Mouse (Mus musculus) ES-E14 (cell line): ENCODE results near the gene Tmigd1. TPM values are rescaled to one million over a fixed set of nuclear protein-coding genes. Genes with fewer than 3 reads are reported as not detected.
"Not testable (repeated sequence)": the region's sequence is repeated elsewhere in the genome, so short reads cannot be mapped to it uniquely, and the experiment has no call there.

Experiments used
- DNase-seq: peaks from one replicate; pipeline ENCODE4 v3.0.0-alpha.2; 2013; ENCODE audit warnings: low read depth, low spot score
- H3K27ac ChIP-seq: 2 replicates; pipeline ENCODE4 v1.5.1; 2012; ENCODE audit warnings: low read depth, mild to moderate bottlenecking, low read length, moderate library complexity, mixed read lengths; ENCODE audit not compliant: poor library complexity, insufficient read depth, severe bottlenecking
- H3K36me3 ChIP-seq: 2 replicates; pipeline ENCODE4 v1.6.1; 2012; ENCODE audit warnings: mild to moderate bottlenecking, low read length, moderate library complexity, mixed read lengths; ENCODE audit not compliant: control insufficient read depth, poor library complexity, insufficient read depth, severe bottlenecking
- H3K4me1 ChIP-seq, 2 experiments: fragments of 150-350 bp in 1 of 2; sonication (generic) in 1 of 2; 2 replicates each; pipeline ENCODE4 v1.6.1; 2012; ENCODE audit warnings: low read length in 2 of 2, mild to moderate bottlenecking in 1 of 2, mixed read lengths in 1 of 2; ENCODE audit not compliant: control insufficient read depth in 2 of 2, insufficient read depth in 2 of 2, poor library complexity in 1 of 2
- H3K4me3 ChIP-seq, 2 experiments: fragments of 150-350 bp in 1 of 2; sonication (generic) in 1 of 2; 2 replicates each; pipeline ENCODE4 v1.5.1; 2012; ENCODE audit warnings: low read length in 2 of 2, low read depth in 1 of 2, mild to moderate bottlenecking in 1 of 2, mixed read lengths in 1 of 2; ENCODE audit not compliant: insufficient read depth in 1 of 2, poor library complexity in 1 of 2, severe bottlenecking in 1 of 2
- H3K9ac ChIP-seq: 2 replicates; pipeline ENCODE4 v1.6.1; 2012; ENCODE audit warnings: low read depth, mild to moderate bottlenecking, low read length, mixed read lengths; ENCODE audit not compliant: poor library complexity, insufficient read depth, severe bottlenecking
- H3K9me3 ChIP-seq: fragments of 150-350 bp; sonication (generic); 2 replicates; pipeline ENCODE4 v1.6.1; 2012; ENCODE audit warnings: low read depth, mild to moderate bottlenecking, low read length; ENCODE audit not compliant: control insufficient read depth, insufficient read depth
- CHD2 ChIP-seq: IDR thresholded peaks from 2 replicates; pipeline ENCODE4 v1.6.1; 2014; ENCODE audit warnings: mild to moderate bottlenecking, low read depth, low read length, inconsistent platforms
- HCFC1 ChIP-seq: IDR thresholded peaks from 2 replicates; pipeline ENCODE4 v1.6.1; 2012; ENCODE audit warnings: low read length, inconsistent platforms, borderline replicate concordance; ENCODE audit not compliant: insufficient read depth
- MAFK ChIP-seq: IDR thresholded peaks from 2 replicates; pipeline ENCODE4 v1.6.1; 2014; ENCODE audit warnings: mild to moderate bottlenecking, low read depth, low read length, inconsistent platforms; ENCODE audit not compliant: insufficient read depth
- ZC3H11A ChIP-seq: IDR thresholded peaks from 2 replicates; pipeline ENCODE4 v1.6.1; 2012; ENCODE audit warnings: low read depth, mild to moderate bottlenecking, inconsistent platforms, low read length, borderline replicate concordance
- ZNF384 ChIP-seq: IDR thresholded peaks from 2 replicates; pipeline ENCODE4 v1.6.1; 2012; ENCODE audit warnings: low read depth, low read length, inconsistent platforms
- in situ Hi-C, 2 experiments: fragments of 600-800 bp; cut with MboI; formaldehyde crosslinking; loops; one replicate each; pipeline ENCODE4 v1.15.1; 2025; ENCODE audit warnings: low sequenced_read_pairs in 2 of 2, inconsistent platforms in 1 of 2; ENCODE audit not compliant: unreplicated experiment in 2 of 2
- total RNA-seq: library from RNA; depleted of rRNA; stranded (reverse); fragments of 300-350 nt; gene quantifications from 2 replicates; pipeline ENCODE4 v1.2.3, GENCODE M21; 2012

Tmigd1 gene
- total RNA-seq, 1 experiment, result not detected

DNA sequence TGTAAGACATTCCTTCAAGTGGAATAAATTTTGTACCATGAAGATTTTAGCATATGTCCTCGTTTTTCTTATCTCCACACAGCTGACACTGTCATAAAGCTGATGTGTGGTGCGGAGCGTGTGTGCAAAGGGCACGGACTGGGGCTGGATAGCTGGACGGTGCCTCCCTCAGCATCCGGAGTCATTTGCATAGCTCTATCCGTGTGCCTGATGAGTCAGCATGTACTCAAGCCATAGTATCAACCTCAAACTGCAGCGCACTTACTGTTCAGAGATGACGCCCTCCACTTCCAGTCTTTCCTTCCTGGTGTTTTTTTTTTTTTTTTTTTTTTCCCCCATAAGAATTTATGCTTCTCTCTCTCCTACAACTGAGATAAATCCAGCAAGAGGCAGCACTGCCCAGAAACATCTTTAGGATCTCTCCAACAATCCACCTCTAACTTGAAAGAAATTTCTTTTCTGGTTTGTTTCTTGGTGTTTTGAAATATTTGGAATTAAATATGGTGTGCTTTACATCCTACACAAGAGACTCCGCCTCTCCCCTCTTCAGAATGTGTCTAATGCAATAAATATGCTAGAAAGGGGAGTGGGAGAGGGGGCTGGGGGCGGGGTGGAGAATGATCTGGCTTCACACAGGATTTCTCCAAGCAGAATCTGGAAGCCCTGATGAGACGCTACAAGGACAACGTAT, 14.7 kb downstream of the Tmigd1 start:
- in situ Hi-C loops, result no loop called here

DNA sequence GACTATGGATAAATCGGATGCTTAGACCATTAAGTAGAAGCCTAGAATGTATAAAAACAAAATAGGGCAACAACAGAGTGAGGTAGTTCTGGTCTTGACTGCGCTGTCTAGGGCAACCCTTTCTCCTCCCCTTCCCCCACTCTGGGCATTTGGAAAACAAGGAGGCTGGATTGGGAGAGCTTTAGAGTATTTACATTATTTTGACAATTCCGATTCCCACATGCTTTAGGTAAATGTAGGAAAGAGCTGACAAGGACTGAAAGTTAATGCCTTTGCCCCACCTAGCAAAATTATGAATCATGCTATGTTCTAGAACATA, 15.2 kb downstream of the Tmigd1 start:
- no peak overlapping the region for H3K27ac ChIP-seq
- H3K4me3 ChIP-seq, result no peak overlapping the region
- in situ Hi-C loops, result no loop called here
- no peaks in the 10 kb centered on the region for H3K9me3 ChIP-seq
- peaks cover 2 to 9% of the 10 kb centered on the region in 2 experiments; a peak in 2 of 4 replicates for H3K4me1 ChIP-seq
- no peaks in the 10 kb centered on the region for H3K36me3 ChIP-seq
- no peak for DNase-seq
- H3K9ac ChIP-seq, result no peak overlapping the region
- TF ChIP-seq HCFC1 (no peak), ZNF384 (no peak), CHD2 (no peak), ZC3H11A (no peak), MAFK (no peak)

More for the DNA sequence above, 14.7 kb downstream of the Tmigd1 start:
- Histone ChIP-seq H3K4me1 (peaks cover 2 to 9% of the 10 kb centered on the region in 2 experiments; a peak in 2 of 4 replicates), H3K27ac (no peak overlapping the region), H3K36me3 (no peaks in the 10 kb centered on the region), H3K4me3 (no peak overlapping the region), H3K9me3 (no peaks in the 10 kb centered on the region), H3K9ac (no peak overlapping the region)
- no peak for TF ChIP-seq CHD2
- TF ChIP-seq HCFC1, result no peak
- peak; percentile 87; the same call in 1 of the 2 replicates for TF ChIP-seq MAFK
- TF ChIP-seq ZNF384, result peak; percentile 87
- no peak for TF ChIP-seq ZC3H11A
- no peak for DNase-seq

DNA sequence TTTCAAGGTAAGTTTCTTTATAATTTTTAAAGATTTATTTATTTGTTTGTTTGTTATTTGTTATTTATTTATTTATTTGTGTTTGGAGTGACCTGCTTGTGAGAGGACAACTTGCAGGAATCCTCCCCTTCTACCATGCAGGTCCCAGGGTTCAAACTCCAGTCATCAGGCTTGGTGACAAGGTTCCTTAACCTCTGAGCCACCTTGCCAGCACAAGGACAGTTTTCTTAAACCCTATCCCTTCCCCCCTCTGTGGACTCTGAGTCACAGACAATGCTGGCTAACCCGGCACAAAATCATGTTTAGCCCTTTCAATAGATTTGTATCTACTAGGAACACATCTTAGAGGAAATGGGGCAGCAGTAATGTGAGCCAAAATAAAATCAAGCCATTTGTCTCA, 18.6 kb downstream of the Tmigd1 start:
- DNase-seq, result no peak
- no peaks in the 10 kb centered on the region for H3K36me3 ChIP-seq
- H3K4me1 ChIP-seq, result peaks cover 2 to 6% of the 10 kb centered on the region in 2 experiments; a peak in 1 of 4 replicates
- TF ChIP-seq ZNF384 (no peak), ZC3H11A (no peak), HCFC1 (no peak), MAFK (no peak), CHD2 (no peak)
- H3K4me3 ChIP-seq, result no peak overlapping the region
- in situ Hi-C loops, result no loop called here
- no peak overlapping the region for H3K27ac ChIP-seq
- H3K9ac ChIP-seq, result no peak overlapping the region
- no peaks in the 10 kb centered on the region for H3K9me3 ChIP-seq

DNA sequence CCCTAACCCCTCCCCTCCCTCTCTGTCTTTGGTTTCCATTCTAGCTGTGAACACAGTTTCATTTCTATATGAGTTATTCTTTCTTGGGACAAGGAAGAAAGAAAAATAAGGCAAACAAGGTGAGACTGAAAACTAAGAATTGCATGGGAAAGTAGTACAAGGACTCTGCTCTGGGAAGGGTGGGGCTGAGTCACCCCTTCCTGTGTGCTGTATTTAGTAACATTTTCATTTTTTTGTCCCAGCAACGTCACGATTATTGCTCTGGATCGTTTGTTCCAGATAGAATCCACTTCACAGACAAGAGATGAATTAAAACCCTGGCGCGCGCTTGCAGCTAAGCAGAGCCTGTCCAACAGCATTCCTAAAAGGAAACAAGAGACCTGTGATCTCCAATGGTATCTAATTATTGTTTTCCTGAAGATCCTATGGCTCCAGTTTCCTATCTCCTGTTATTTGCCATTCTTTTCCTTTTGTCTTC, 22.8 kb downstream of the Tmigd1 start, which contains the start of gene Blmh:
Blmh (plus strand) TSS at position 51 of the 478 bp plus-strand sequence.
- H3K9me3 ChIP-seq, result no peaks in the 10 kb centered on the region
- TF ChIP-seq MAFK (no peak), CHD2 (no peak), HCFC1 (no peak), ZNF384 (no peak), ZC3H11A (no peak)
- no peak within 1 kb of the TSS for H3K4me3 ChIP-seq
- H3K36me3 ChIP-seq, result no peaks in the 10 kb centered on the region
- no peak within 1 kb of the TSS for H3K9ac ChIP-seq
- DNase-seq, result no peak
- in situ Hi-C loops, result no loop called here
- H3K4me1 ChIP-seq, result no peaks in the 10 kb centered on the region
- H3K27ac ChIP-seq, result no peak within 1 kb of the TSS

DNA sequence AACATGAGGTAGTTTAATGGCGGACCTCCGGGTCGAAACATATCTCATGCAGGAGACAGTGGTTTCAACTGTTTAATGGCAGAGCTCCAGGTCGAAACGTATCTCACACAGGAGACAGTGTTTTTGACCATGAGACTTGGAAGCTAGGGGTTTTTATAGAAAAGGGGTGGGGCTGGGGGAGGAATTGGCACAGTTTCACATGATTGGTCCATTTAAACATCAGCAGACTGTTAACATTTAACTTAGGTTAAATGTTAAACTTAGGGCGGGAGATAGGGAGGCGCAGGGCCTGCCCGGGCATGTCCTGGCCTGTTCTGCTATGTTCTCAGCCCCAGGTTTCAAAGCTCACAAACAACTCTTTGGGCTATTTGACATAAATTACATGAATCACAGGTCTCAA, 26.6 kb downstream of the Tmigd1 start:
- H3K9ac ChIP-seq, H3K4me3 ChIP-seq, H3K27ac ChIP-seq, H3K4me1 ChIP-seq, in situ Hi-C loops, DNase-seq, H3K36me3 ChIP-seq, H3K9me3 ChIP-seq: not testable (repeated sequence)
